Mouse (Mus musculus): ENCODE results near the gene Rpa1.

Gene Rpa1

DNA sequence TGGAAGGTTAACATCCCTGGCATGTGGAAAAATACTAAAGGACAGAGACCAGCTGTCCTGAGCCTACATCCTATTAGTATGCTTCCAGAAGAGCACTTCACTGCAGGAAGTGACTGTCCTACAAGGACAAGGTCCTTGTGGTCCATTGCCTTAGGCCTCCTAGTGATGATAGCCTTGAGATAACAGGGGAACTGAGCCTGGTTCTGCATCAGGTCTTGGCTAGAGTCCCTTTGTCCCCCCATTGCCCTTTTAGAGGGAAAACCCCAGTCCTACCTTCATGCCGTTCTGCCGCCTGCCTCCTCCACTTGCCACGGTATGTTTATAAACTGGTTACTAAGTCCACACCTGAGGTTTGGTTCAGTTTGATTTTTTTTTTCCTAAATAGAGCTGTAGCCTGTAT, 85.9 kb downstream of the Rpa1 start:
- DNase-seq (ENCODE audit: low spot score in 2 of 2) = no peak

DNA sequence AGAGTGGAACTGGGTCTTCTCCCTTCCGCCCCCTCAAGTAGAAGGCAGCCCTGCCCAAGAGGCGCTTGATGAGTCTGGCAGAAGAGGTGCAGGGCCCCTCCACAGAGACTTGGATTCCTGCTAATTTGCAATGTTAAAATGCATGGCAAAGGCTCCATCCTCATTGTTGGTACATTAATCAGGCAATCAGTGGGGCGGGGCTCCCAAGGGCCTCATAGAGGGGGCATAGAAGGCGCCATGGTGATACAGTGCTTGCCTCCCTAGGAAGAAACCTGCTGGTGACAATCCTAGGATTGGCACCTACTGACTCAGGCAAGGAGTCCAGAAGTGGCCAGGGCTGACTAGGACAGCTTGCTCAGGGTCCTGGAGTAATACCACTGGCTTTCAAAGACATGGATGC, 86.4 kb downstream of the Rpa1 start:
- no peak for DNase-seq (ENCODE audit: low spot score in 2 of 2)

DNA sequence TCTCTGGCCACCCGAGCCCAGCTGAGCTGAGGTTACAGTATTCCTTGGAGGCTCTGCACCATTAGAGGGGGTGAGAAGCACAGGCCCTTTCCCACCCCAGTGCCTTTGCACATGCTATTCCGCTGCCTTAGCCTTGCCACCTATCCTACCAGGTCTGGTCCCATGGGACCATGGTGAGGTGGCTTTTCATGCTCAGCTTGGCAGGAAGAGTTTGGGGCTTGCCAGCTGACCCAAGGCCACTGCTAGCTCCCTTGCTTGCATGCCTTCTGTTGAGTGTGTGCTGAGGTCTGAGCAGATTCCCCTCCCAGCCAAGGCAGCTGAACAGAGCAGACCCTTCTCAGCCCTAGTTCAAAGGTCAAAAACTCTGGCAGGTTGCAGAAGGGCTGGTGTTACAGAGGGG, 87.1 kb downstream of the Rpa1 start:
- DNase-seq (ENCODE audit: low spot score in 2 of 2) = no peak

DNA sequence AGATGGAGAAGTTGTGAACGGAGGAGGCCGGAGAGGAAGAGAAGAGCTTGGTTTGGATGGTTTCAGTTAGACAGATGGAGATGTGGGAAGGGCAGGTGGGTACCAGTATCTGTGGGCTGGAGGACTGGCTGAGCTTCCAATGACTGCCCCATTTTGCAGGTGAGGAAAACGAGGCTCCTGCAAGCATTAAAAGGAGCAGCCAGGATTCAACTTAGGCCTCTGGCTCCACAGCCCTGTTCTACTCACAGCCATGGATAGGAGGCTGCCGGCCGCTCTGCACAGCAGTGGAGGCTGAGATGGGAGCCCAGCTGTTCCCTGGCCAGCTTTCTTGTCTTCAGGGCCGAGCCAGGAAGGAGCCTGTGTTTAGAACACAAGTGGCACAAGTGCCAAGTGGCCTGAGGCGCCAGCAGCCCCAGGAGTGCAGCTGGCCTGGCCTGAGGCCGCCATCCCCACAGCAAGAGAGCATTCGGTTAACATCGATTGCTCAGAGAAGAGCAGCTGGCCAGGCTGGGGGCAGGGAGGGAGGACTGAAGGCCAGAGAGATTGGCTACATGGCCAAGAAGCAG, 88.0 kb downstream of the Rpa1 start:
- DNase-seq (ENCODE audit: low spot score in 2 of 2) = no peak

DNA sequence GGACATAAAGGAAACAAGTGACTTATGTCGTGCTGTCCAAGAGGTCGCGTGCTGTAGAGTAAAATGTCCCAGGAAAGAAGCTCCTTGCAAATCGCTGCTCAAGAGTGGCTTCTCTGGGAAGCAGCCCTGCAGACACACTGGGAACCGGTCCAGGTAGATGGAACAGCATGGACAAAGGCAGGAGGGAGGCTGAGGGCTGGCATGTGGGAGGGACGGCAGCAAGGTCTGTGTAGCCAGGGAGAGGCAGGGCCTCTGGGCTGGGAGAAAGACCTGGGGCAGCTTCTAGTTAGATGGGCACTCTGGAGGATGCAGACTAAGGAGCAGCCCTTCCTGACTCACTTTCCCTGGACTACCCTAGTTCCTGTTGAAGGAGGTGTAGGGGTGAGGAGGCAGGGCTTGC, 88.7 kb downstream of the Rpa1 start:
- no peak for DNase-seq (ENCODE audit: low spot score in 2 of 2)

DNA sequence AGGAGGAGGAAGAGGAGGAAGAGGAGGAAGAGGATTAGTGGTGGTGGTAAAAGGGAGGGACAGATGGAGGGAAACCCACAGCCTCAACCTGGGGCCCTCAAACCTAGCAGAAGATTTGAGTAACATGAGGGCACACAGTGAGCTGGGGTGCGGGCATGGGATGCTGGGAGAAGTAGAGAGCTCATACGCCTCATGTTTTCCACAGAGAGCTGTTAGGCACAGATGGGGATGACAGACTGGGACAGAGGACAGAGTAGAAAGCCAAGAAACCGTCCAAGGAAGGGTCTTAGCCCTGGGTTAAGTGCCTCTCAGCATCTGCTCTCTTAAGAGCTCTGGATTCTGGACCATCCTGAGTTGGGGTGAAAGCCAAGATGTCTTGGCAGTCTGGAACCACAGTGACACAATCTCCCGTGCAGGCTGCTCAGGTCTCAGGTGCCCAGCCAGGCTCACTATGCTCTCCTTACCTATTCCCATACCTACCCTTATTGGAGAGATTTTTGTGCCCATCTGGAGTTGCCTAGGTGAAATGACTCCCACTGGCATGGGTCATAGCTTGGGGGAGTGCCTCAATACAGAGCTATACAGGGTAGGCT, 91.0 kb downstream of the Rpa1 start:
- DNase-seq (ENCODE audit: low spot score in 2 of 2) = no peak

DNA sequence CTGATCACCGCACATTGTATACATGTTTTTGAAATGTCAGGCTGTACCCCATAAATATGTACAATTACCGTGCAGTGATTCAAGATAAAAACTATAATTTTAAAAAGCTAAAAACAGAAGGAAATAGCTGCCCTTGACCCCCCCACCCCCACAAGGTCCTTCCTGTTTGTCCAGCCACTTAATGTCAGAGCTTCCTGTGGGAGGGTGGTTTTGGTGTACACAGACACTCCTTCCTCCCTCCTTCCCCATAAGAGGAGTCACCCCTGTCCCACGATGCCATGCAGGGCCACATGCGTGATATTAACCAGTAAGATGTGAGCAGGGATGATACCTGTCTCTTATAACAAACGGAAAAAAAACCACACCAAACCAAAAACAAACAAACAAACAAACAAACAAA, 92.8 kb downstream of the Rpa1 start:
- DNase-seq (ENCODE audit: low spot score in 2 of 2) = no peak

DNA sequence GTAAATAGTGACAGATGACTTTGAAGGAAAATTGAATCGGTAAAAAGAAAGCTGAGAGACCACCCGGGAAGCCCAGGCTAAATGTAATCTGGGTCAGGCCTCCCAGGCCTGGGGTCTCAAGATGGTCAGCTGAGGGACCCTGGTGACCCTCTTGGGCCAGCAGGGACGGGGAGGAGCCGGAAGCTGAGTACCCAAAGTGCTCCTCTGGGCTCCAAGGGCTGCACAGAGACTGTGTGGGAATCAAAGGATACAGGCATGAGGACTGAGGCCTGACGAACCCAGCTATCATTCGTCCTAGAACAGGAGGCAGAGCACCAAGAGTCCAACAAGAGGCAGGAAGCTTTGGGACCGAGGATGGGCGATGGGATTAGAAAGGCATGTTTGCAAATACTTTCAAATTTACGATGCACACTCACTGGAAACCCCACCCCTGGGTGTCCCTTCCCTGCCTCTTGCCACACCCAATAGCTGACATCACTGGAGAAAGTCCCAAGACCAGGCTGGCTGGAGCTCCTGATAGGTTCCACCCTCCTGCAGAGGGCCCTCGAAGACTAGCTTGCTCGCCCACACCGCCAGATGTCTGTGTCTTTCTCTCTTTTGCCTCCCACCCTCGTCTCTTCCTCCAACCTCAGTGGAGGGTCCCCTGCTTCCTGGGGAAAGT, 93.7 kb downstream of the Rpa1 start:
- peak in 1 of 2 experiments; percentile 63 for DNase-seq (ENCODE audit: low spot score in 2 of 2)

DNA sequence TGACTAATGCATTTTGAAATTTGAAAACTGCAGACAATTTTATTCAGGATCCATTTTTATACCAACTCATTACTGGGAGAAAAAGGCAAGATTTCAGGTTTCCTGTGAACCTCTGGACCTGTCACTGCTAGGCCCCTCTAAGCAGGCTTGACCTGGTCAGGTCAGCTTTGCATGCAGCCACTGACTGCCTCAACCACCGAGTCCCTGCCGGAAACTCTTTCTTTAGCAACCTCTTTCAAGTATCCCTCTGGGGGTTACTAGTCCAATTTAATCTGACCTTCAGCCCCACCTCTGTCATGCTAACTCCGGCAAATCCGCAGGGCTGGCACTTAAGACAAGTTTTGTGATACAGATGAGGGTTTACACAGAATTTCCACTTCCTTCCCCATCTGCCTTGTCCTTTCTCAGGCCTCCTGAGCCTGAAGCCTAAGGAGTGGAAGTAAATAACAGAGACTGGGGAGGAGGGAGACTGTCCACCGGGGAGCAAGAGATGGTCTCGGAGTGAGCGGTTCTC, 96.5 kb downstream of the Rpa1 start:
- DNase-seq (ENCODE audit: low spot score in 2 of 2) = no peak

DNA sequence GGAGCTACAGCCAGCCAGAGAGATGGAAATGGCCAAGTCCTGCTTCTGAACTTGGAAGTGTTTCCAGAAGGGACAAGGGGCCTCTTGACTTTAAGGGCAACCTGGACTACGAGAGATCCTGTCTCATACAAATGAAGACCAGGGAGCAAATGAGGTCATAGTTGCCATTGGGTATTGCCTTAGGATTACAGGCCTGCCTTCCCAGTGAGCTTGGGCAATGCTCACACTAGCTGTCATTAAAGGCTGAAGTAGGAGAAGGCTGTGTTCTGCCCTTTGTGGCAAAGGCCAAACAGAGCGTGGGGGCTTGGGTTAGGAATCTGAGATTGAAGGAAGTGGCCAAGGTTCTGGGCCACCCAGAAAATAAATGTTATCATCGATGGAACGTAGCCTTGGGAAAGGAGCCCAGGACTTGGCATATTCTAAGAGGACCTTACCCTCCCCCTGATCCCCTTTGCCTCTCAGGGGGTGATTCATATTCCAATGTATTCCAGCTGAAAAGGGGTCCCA, 97.1 kb downstream of the Rpa1 start:
- DNase-seq (ENCODE audit: low spot score in 2 of 2) = no peak

DNA sequence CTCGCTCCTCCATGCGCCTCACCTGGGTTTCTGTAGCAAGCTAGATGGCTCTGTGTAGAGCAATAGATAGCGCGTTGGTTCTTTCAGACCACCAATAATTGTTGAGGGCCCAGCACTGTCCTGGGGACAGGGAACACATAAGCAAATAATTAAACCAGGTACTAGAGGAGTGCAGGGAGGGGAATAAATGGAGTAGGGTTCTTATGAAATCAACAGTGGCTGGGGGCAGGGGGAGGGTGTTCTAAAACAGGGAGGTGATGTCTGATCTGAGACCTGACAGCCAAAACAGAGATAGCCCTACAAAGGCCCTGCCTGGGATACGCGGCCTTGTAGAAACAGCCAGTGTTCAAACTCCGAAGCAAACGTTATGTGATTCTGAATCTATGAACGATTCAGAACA, 98.5 kb downstream of the Rpa1 start:
- no peak for DNase-seq (ENCODE audit: low spot score in 2 of 2)

Data from frontal cortex, postnatal 10 days (tissue).